Mouse (Mus musculus) adrenal gland, postnatal 36 days (tissue): Measurements from ENCODE around the gene Cox7a1. TPM values are rescaled to one million over a fixed set of nuclear protein-coding genes. Genes with fewer than 3 reads are reported as not detected.
A peak's percentile ranks its signal among the peaks of the same experiment; 100 is the strongest.
"Not testable (repeated sequence)": the region's sequence is repeated elsewhere in the genome, so short reads cannot be mapped to it uniquely, and the experiment has no call there.

Experiments
- DNase-seq, 2 experiments: peaks; one replicate each; pipeline ENCODE4 v3.0.0; 2021; ENCODE audit warnings: mixed read lengths in 1 of 2
- total RNA-seq, 2 experiments: library from RNA; stranded (reverse); gene quantifications; 2 replicates each; pipeline ENCODE4 v1.2.3; 2021

Cox7a1 gene
- total RNA-seq, 2 experiments from 2014 or later: 329 to 440 TPM

- DNase-seq: no peak
Observed at GRCm38 (mm10) chr7:30193013-30193412, 9.1 kb downstream of the Cox7a1 start.

DNA sequence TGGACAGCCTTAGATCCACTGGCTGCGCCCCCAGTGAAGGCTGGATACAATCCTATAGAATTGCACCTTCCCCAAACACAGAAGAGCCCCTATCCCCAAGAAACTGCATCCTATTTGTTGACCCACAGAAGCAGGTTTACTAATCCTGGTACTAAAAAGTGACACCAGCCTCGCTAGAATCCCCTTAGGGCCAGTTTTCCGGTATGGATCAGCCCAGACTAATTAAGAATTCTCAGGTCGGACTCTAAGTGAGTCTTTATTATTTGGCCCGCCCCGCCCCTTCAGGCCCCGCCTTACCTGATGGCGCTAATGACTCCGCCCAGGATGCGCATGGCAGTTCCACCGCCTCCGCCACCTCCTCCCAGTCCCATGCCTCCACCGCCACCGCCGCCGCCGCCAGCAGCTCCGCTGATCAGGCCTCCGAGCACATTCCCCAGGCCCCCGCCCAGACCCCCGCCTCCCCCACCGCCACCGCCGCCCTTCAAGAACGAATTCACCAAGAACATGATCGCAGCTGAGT, 9.7 kb downstream of the Cox7a1 start:
- peak; percentile 89 to 91 for DNase-seq

DNA sequence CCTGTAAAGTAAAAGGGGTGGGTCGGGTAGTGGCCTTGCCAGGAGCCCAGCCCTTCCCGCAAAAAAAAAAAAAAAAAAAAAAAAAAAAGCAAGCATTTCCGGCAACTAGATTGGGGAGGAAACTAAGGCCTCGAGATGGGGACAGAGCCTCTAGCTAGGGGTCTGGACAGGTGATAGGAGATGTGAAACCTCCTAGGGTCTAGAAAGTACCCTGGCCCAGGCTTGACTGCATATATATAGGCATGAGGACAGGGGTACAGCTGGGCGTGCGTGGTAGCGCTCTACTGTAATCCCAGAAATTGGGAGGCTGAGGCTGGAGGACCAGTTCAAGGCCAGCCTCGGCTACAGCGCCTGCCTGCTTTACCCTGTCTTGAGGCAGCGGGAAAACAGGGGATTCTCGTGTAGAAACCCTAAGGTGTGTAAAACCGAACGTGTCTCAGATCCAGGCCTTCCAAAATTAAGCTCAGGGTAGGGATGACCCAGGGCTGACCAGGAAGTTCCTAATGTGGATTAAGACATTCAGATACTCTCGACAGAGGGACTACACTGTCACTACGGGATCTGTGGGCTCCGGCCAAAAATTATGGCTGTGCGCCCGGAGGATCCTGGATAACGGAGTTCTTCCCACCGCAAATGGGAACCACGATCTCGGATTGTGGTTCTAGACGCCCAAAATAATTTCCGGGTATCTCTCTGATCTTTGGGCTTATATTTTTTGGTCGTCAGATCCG, 10.3 kb downstream of the Cox7a1 start:
- DNase-seq: peak in 1 of 2 experiments; percentile 61

GRCm38 (mm10) chr7:30194884-30195283, 10.9 kb downstream of the Cox7a1 start:
- DNase-seq: peak; percentile 99

- no peak for DNase-seq
Observed at GRCm38 (mm10) chr7:30195461-30195860, 11.5 kb downstream of the Cox7a1 start.

GRCm38 (mm10) chr7:30196171-30196570, 12.2 kb downstream of the Cox7a1 start:
- DNase-seq: peak; percentile 62 to 72

DNA sequence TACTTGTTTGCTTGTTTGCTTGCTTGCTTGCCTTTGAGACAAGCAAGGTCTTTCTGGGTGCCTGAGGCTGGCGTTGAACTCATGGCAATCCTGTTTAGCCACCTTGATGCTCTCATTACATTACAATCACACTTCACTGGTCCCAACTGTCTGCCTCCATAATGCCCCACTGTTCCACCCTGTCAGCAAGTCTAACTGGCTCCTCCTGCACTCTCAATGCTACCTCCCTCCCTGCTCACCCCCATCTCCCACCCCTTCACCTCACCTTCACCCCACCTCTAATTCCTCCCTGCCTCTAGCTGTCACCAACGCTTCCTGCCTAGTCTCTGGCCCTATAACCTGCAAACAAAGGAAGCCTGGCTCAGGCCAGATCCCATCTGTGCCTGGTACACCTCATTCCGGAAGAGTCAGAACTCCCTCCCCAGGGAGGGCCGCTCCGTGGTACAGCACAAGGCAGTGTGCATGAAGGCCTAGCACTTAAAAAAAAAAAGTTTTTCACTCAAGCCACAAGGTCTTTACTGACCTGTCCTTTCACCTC, 13.7 kb downstream of the Cox7a1 start:
- DNase-seq: no peak

GRCm38 (mm10) chr7:30198481-30198971, 14.6 kb downstream of the Cox7a1 start, which contains the start of gene Capns1:
Capns1 (minus strand) TSS chr7:30198811.
- peak; percentile 63 to 77 for DNase-seq

- no peak for DNase-seq
Observed at GRCm38 (mm10) chr7:30199498-30200139, 15.7 kb downstream of the Cox7a1 start.

- DNase-seq: no peak
Observed at GRCm38 (mm10) chr7:30200200-30200599, 16.3 kb downstream of the Cox7a1 start.

- DNase-seq: not testable (repeated sequence)
Observed at GRCm38 (mm10) chr7:30200661-30201060, 16.7 kb downstream of the Cox7a1 start.

DNA sequence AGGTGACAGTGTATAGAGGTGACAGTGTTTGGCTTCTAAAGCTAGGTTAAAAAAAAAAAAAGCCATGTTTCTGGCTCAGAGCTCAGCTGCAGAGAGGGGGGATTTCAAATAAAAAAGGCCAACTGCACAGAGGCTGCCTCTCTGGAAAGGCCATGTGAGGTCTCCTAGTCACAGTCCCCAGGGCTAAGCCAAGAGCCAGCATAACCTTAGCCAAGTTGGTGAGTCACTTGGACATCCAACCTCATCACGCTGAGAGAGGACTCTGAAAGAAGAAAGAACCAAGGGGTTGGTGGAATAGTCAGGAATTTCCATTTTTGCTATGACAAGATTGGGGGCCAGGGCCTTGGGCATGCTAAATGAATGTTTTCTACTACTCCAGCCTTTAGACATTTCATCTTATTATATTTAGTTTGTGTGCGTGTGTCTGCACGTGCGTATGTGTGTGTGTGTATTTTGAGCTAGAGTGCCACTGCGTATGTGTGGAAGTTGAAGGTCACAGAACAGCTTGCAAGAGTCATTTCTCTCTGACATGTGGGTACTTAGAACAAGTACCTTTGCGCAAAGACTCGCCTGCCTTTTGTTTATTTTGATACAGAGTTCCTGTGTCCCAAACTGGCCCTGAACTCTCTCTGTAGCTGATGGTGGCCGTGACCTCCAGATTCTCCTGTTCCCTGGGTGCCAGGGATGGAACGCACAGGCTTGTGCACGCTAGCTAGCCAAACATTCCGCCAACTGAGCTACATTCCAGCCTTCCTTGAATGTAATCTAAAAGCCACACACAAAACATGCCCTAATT, 19.1 kb downstream of the Cox7a1 start:
- peak; percentile 69 to 72 for DNase-seq

DNA sequence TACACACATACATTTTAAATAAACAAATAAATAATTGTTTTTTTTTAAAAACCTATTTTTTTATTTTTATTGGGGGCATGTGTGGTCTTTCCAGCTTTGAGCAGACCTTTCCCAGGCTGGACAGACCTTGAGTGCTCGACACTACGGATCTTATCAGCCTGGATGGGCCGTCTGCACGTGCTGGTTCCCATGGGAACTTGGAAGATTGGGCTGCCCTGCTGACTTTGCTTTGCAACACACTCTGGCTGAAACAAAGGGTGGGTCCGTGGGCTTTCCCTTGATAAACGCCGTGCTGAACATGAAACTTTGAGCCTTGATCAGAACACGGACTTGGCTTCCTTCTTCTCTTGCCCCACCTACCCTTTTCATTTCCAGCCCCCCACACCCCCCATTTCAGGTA, 20.4 kb downstream of the Cox7a1 start:
- DNase-seq: peak; percentile 51 to 52

DNA sequence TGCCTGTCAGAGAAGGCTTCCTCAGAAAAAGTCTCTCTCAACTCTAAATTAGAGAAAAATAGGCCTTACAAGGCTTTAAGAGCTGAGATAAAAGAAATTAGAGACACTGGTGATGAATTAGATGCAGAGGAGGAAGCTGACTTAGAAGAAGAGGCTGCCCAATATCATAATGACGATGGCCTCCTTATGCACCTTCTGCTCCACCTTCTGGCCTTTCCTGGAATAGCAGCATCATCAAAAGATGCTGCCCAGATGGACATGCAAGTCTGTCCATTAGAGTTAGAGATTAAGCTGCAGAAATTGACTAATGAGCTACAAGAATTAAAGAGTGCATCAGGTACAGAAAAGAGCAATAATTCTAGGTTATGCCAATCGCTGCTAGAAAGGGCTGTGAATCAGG, 21.4 kb downstream of the Cox7a1 start:
- DNase-seq: peak; percentile 69 to 82

- DNase-seq: not testable (repeated sequence)
Observed at GRCm38 (mm10) chr7:30206364-30206763, 22.4 kb downstream of the Cox7a1 start.

GRCm38 (mm10) chr7:30211025-30211424, 27.1 kb downstream of the Cox7a1 start:
- no peak for DNase-seq

- peak; percentile 48 to 58 for DNase-seq
Observed at GRCm38 (mm10) chr7:30213881-30214280, 29.9 kb downstream of the Cox7a1 start.

GRCm38 (mm10) chr7:30215875-30216274, 31.9 kb downstream of the Cox7a1 start:
- peak in 1 of 2 experiments; percentile 39 for DNase-seq

DNA sequence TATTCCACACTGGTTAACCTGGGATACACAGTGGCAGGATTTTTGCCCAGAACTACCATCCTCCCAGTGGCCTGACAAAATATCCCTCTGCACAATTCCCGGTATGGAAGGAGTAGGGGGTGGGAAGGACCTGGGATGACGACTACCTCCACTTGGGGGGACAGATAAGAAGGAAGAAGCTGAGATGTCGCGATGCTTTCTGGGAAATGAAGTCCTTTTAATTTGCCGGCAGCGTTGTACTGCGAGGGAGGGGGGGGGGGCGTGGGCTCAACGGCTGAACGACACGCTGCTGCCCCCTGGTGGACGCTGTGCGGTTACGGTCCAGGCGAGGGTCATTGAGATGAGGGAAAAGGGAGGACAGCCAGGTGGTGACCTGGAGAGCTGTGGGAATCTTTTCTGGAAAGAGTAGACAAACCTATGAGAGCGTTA, 32.8 kb downstream of the Cox7a1 start:
- peak; percentile 79 to 88 for DNase-seq

- no peak for DNase-seq
Observed at GRCm38 (mm10) chr7:30217277-30217676, 33.3 kb downstream of the Cox7a1 start.

GRCm38 (mm10) chr7:30219293-30220007, 35.5 kb downstream of the Cox7a1 start:
- peak; percentile 47 to 79 for DNase-seq
